Mouse (Mus musculus) kidney, postnatal 0 days (tissue): ENCODE measurements around the gene Cd40. TPM values are rescaled to one million over a fixed set of nuclear protein-coding genes. Genes with fewer than 3 reads are reported as not detected.

Experiments
- ATAC-seq: fragments of 200-750 bp; cut with Nextera tagmentation; replicated peaks from 2 replicates; pipeline ENCODE4 v1.8.0; 2017; ENCODE audit warnings: low read depth, moderate number of reproducible peaks, moderate TSS enrichment, moderate library complexity; ENCODE audit not compliant: low FRiP score
- DNase-seq: peaks from one replicate; pipeline ENCODE4 v3.0.0-alpha.2; 2016; ENCODE audit warnings: low spot score
- H3K27ac ChIP-seq: fragments of 300-500 bp; sonication (generic); 2 replicates; pipeline ENCODE4 v1.5.1; 2014; ENCODE audit warnings: mild to moderate bottlenecking
- H3K27me3 ChIP-seq: fragments of 300-500 bp; sonication (generic); 2 replicates; pipeline ENCODE4 v1.6.1; 2014; ENCODE audit warnings: low read length, mixed read lengths; ENCODE audit not compliant: insufficient read depth
- H3K36me3 ChIP-seq: fragments of 300-500 bp; sonication (generic); 2 replicates; pipeline ENCODE4 v1.6.1; 2014; ENCODE audit warnings: low read length, mixed read lengths; ENCODE audit not compliant: insufficient read depth
- H3K4me1 ChIP-seq: fragments of 300-500 bp; sonication (generic); replicated peaks from 2 replicates; pipeline ENCODE4 v1.6.1; 2014; ENCODE audit warnings: antibody characterized with exemption, low read length, mixed read lengths; ENCODE audit not compliant: insufficient read depth
- H3K4me2 ChIP-seq: fragments of 300-500 bp; sonication (generic); 2 replicates; pipeline ENCODE4 v1.6.1; 2014; ENCODE audit warnings: mild to moderate bottlenecking, low read length, moderate library complexity, mixed read lengths
- H3K4me3 ChIP-seq: fragments of 300-500 bp; sonication (generic); replicated peaks from 2 replicates; pipeline ENCODE4 v1.5.1; 2014; ENCODE audit warnings: low read depth, low read length
- H3K9ac ChIP-seq: fragments of 300-500 bp; sonication (generic); 2 replicates; pipeline ENCODE4 v1.6.1; 2014; ENCODE audit warnings: low read depth, low read length
- H3K9me3 ChIP-seq: fragments of 300-500 bp; sonication (generic); replicated peaks from 2 replicates; pipeline ENCODE4 v1.6.1; 2016; ENCODE audit warnings: low read length, inconsistent platforms, mixed read lengths
- CTCF ChIP-seq: IDR thresholded peaks from 2 replicates; pipeline ENCODE4 v1.5.1; 2016; ENCODE audit warnings: antibody characterized with exemption, low read depth, mild to moderate bottlenecking, moderate library complexity
- WGBS: fragments of 180-500 bp; shearing (Covaris S2); extraction: QIAGEN DNeasy Blood & Tissue Kit; methylation state at CpG from one replicate; pipeline ENCODE4 v1.1.7; 2014; 5-methylcytosine and 5-hydroxymethylcytosine counted together
- polyA plus RNA-seq: library from polyadenylated mRNA; unstranded; fragments of >200 nt; fragmentation: Nextera tagmentation; extraction: Ambion mirVana; gene quantifications from 2 replicates; pipeline ENCODE4 v1.2.1, GENCODE M21; 2015

Gene Cd40
- polyA plus RNA-seq, 1 experiment from 2014 or later, result 16.7 TPM

DNA sequence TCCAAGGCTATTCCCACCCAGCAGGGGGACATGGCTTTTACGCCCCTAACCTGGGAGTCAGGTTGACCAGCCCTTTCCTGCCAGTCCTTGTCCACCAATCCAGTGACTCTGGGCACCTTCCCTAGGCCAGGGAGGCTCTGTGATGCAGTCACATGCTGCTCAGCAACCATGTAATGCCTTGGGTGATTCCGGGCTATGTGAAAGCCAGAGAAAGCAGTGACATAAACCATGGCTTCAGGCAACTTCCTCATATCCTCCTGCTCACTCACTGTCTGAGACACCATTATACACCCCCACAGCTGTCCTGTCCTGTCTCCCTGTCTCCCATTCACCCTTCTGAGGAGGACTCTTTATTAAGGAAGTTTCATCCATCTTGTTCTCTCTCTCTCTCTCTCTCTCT, 35.2 kb downstream of the Cd40 start, which contains the start of gene 1700025C18Rik:
1700025C18Rik (minus strand) TSS at position 101 of the 400 bp plus-strand sequence.
- Histone ChIP-seq H3K4me1 (no peaks in the 10 kb centered on the region), H3K4me3 (no peak within 1 kb of the TSS), H3K4me2 (no peak within 1 kb of the TSS), H3K27me3 (0 out of 2 replicates have a peak, but pooled peaks cover 4% of the 10 kb centered on the region), H3K9me3 (no peaks in the 10 kb centered on the region), H3K27ac (no peak within 1 kb of the TSS), H3K36me3 (no peaks in the 10 kb centered on the region), H3K9ac (no peak within 1 kb of the TSS)
- TF ChIP-seq CTCF, result no peak
- ATAC-seq (no peak), DNase-seq (no peak)
- 88% methylated on average over 2 of the region's 2 CpGs for WGBS

DNA sequence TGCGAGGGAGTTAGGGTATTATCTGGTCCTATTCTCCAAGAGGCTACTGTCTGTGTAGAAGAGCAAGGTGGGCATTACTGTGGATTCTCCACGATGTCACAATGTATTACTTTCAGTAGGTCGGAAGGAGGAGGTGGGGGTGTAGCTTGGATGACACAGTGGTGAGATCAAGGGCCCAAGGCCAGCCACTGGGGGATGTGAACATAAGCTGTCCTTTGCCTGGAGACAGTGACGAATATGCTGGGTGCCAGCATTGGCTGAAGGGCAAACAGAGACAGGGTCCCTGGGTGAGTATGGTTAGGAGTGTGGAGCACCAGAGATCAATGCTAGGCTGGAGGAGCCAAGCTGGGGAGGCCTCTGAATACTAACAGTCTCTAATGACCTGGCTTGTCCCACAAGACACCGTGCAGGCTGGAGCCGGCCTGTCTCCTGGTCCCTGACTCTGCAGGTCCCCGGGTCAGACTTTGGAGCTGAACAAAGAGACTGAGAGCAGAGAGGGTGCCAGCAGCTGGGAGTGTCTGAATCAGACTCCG, 36.1 kb downstream of the Cd40 start:
- WGBS, result 60% methylated on average over 8 of the region's 8 CpGs
- DNase-seq (no peak), ATAC-seq (no peak)
- Histone ChIP-seq H3K36me3 (no peaks in the 10 kb centered on the region), H3K4me1 (no peaks in the 10 kb centered on the region), H3K4me3 (no peak overlapping the region), H3K27me3 (0 out of 2 replicates have a peak, but pooled peaks cover 7% of the 10 kb centered on the region), H3K9ac (no peak overlapping the region), H3K9me3 (no peaks in the 10 kb centered on the region), H3K27ac (no peak overlapping the region), H3K4me2 (no peak overlapping the region)
- TF ChIP-seq CTCF, result no peak

DNA sequence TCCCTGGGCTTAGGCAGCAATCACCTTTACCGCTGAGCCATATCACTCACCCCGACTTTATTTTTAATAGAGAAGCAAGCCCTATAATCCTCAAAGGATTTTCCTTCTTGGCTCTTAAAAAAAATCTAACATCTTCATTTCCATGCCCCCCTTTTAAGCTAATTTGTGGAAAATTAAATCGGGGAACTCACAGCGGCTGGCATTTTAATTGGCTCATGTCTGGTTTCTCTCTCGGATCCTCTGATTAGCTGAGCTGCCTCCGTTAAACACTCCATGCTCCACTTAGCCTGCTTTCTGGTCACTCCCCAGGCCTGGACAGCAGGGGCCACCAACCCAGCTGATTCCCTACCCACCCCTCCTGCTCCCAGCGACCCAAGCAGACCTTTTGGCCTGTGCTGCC, 37.0 kb downstream of the Cd40 start:
- no peak for ATAC-seq
- no peak for DNase-seq
- Histone ChIP-seq H3K27me3 (0 out of 2 replicates have a peak, but pooled peaks cover 12% of the 10 kb centered on the region), H3K4me2 (no peak overlapping the region), H3K27ac (no peak overlapping the region), H3K9ac (no peak overlapping the region), H3K36me3 (no peaks in the 10 kb centered on the region), H3K4me1 (no peaks in the 10 kb centered on the region), H3K9me3 (no peaks in the 10 kb centered on the region), H3K4me3 (no peak overlapping the region)
- TF ChIP-seq CTCF, result no peak
- 66% methylated on average over 7 of the region's 7 CpGs for WGBS

DNA sequence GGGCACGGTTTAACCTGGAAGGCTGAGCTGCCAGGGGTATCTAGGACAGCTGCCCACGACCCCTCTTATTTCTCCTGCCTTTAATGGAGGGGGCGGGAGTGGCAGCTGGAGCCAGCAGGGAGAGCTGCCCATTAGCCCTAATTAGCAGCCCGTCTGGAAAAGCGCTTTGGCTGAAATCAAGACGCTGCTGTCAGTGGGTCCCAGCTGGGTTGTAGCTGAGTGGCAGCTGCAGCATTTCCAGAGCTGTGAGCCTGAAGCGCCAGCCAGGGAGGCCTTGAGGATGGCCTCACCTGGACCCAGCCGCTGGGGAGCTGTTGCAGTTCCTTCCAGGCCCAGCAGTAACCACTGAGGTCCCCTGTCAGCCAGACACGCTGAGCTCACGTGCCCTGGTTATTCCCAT, 40.9 kb downstream of the Cd40 start:
- DNase-seq (no peak), ATAC-seq (no peak)
- Histone ChIP-seq H3K27ac (no peak overlapping the region), H3K9me3 (no peaks in the 10 kb centered on the region), H3K27me3 (0 out of 2 replicates have a peak, but pooled peaks cover 12% of the 10 kb centered on the region), H3K36me3 (no peaks in the 10 kb centered on the region), H3K4me2 (no peak overlapping the region), H3K9ac (no peak overlapping the region), H3K4me1 (no peaks in the 10 kb centered on the region), H3K4me3 (no peak overlapping the region)
- WGBS, result 24% methylated on average over 10 of the region's 10 CpGs
- no peak for TF ChIP-seq CTCF

DNA sequence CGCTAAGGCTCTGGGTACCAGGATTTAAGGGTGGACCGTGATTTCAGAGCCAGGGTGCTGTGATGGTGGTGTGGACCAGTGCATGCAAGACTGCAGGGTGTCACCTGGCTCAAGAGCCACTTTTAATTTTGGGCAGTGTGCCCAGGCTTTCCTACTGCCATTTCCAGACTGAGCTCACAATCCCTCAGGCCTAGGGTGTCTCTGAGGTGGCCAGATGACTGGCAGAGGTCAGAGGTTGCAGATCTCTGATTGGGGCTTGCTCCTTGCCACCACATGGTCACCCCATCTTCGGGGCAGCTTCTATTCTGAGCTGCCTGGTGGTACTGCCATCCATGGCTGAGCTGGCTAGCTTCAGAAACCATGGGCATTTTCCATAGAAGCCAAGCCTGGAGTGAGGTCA, 43.4 kb downstream of the Cd40 start:
- 0 out of 2 replicates have a peak, but pooled peaks cover 13% of the 10 kb centered on the region for H3K27me3 ChIP-seq

DNA sequence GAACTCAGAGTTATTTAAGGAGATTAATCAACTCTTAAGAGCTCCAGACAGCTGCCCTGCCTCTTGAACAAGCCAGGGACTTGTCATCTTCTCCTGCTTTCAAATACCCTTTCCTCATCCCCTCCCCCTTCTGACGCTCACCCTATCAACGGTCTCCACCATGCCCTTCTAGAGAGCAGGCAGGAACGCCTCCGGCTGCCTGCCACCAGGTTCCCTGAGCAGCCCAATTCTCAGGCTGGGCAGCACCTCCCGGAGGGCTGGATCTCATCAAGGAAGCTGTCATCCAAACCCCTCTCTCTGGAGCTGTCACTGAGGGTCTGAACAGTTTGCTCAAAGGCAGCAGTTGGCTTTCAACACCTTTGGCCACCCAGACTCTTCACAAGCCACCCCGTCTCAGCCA, 45.3 kb downstream of the Cd40 start:
- WGBS, result under 1% methylated on average over 6 of the region's 6 CpGs
- TF ChIP-seq CTCF, result no peak
- Histone ChIP-seq H3K4me3 (no peak overlapping the region), H3K36me3 (no peaks in the 10 kb centered on the region), H3K27ac (no peak overlapping the region), H3K4me2 (no peak overlapping the region), H3K4me1 (no peaks in the 10 kb centered on the region), H3K9ac (no peak overlapping the region), H3K27me3 (0 out of 2 replicates have a peak, but pooled peaks cover 20% of the 10 kb centered on the region), H3K9me3 (no peaks in the 10 kb centered on the region)
- no peak for ATAC-seq
- no peak for DNase-seq

More for the DNA sequence above, 43.4 kb downstream of the Cd40 start:
- Histone ChIP-seq H3K9ac (no peak overlapping the region), H3K36me3 (no peaks in the 10 kb centered on the region), H3K4me2 (no peak overlapping the region), H3K4me3 (no peak overlapping the region), H3K4me1 (no peaks in the 10 kb centered on the region), H3K9me3 (no peaks in the 10 kb centered on the region), H3K27ac (no peak overlapping the region)
- DNase-seq (no peak), ATAC-seq (no peak)
- 79% methylated on average over 3 of the region's 3 CpGs for WGBS
- TF ChIP-seq CTCF, result no peak

DNA sequence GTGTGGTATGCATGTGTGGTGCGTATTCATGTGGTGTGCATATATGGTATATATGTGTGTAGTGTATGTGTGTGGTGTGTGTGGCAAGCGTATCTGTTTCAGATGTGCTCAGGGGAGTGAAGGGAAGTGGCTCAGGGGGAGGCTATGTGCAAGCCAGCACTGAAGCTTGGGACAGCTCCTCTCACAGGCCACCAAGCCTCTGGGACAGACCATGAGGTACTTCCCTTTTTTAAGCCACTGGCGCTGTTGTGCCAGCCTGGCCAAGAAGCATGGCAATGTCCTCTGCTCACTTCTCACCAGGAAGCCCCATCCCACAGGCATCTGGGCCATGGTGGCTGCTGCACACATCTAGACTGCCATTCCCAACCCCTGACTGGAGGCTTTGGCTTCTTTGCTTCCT, 47.5 kb downstream of the Cd40 start:
- peaks cover 22% of the 10 kb centered on the region; the same call in 1 of the 2 replicates for H3K27me3 ChIP-seq
- H3K4me2 ChIP-seq, result no peak overlapping the region
- 74% methylated on average over 3 of the region's 3 CpGs for WGBS
- no peak overlapping the region for H3K4me3 ChIP-seq
- H3K9me3 ChIP-seq, result no peaks in the 10 kb centered on the region
- no peak overlapping the region for H3K9ac ChIP-seq
- no peaks in the 10 kb centered on the region for H3K4me1 ChIP-seq
- no peak for TF ChIP-seq CTCF
- H3K27ac ChIP-seq, result no peak overlapping the region
- DNase-seq (peak; percentile 18), ATAC-seq (no peak)
- no peaks in the 10 kb centered on the region for H3K36me3 ChIP-seq
